Mouse (Mus musculus) right cerebral cortex, postnatal 25 days (tissue): ENCODE measurements around the gene Fam186b.
A peak's percentile ranks its signal among the peaks of the same experiment; 100 is the strongest.
"Not testable (repeated sequence)": the region's sequence is repeated elsewhere in the genome, so short reads cannot be mapped to it uniquely, and the experiment has no call there.

Experiments
- DNase-seq: peaks from one replicate; pipeline ENCODE4 v3.0.0; 2022

The Fam186b gene

DNA sequence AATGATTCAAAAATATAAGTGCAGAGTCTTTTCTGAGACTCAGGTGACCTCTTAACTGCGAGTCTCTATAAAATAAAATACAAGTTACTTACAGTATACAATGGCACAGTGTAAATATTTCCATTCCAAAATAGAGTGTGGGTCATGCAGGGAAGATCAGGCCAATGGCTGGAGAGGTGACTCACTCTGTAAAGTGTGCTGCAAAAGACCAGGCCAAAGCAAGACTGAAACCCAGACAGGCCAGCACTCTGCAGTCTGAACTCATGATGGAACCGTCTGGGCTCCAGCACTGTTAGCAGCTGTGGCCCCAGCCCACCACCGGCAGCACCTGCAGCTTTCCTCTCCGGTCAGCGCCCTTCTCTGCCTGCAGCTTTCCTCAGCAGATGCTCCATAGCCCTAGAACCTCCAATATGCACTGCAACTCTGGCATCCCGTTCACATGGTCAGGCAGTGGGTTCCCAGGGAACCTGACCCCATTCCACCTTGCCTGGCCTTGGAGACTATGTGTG, 40.4 kb downstream of the Fam186b start:
- no peak for DNase-seq

DNA sequence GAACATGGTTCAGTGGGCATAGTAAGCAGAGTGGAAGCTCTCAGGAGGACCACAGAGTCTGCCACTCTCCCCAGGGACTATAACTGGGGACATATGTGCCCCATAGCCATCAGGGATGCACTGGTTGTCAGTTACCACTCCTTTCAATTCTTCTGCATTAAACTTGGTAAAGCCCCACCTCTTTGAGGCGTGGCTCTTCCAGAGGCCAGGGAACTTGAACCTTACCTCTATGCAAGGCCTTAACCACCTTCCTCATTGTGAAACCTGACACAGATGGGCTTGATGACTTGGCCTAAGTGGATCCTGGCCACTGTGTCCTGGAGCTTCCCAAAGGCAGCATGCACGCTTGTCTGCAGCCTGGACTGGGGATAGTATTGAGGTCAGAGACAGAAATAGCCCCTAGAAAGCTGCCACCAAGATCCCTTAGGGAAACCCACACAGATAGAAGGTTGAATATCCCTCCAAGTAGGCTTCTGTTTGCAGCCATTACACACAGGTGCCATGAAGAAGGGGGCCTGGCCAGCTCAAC, 41.1 kb downstream of the Fam186b start:
- no peak for DNase-seq

GRCm38 (mm10) chr15:99253772-99254171, 41.9 kb downstream of the Fam186b start:
- DNase-seq = no peak

DNA sequence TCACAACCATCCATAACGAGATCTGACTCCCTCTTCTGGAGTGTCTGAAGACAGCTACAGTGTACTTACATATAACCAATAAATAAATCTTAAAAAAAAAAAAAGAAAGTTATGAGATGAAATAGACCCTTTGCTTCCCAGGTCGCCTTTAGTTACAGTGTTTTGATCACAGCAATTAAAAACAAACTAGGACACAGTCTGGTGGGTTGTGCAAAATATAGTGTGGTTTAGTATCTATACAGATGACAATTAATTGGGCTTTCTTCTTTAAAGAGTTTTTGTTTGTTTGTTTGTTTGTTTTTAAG, 42.6 kb downstream of the Fam186b start:
- DNase-seq = not testable (repeated sequence)

GRCm38 (mm10) chr15:99252381-99253174, 43.1 kb downstream of the Fam186b start:
- DNase-seq = no peak

DNA sequence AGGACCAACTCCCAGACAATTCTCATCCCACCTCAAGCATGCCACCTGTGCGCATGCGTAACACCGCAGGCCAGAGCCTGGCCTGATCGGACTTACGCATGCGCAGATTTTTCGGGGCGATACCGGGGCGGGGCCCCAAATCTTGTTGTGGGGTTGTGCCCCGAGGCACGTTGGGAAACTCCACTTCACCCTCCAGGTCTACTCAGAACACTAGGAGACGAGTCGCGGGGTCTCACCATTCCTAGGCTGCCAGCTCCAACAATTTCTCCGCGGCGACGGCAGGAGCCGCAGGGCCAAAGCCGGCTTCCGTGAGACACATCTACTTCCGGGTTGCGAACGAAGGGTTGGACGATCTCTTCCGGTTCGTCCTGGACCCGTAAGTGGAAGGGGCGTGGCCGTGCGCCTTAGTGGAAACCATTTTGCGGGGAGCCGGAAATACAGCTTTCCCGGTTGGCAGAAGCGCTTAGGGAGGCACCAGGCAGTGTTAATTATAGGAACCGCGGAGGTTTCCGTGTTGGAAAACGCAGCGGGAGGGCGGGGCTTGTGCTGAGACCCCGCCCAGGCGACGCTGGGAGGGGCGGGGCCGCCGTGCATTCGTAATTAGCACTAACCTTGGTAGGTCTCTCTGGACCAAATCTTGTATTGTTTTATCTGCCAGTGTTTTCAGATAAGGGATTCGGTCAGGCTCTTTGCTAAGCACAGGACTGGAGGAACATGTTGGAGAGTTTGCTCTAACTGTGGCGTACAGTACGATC, 43.9 kb downstream of the Fam186b start, which contains the start of gene Mcrs1:
TSS of gene Mcrs1 (minus strand) at position 336 of the 755 bp plus-strand sequence.
- DNase-seq = peak; percentile 96

DNA sequence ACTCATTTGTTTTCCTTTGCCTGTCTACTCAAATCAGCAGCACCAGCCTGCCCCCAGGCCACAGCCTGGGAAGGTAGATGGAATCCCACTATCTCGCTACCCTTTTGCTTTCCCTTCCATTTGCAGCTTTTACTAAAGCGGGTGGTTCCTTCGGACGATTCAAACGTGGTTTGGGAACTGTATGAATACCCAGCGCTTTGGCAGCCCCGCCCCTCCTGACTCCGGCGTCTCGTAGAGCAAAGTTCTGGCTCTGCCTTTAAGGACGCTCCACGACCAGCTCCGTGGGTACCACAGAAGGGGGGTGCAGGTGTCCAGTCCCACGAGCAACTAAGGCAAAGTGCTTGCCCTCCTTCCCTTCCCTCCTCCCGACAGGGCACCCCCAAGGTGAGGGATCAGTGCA, 44.6 kb downstream of the Fam186b start:
- DNase-seq = not testable (repeated sequence)

DNA sequence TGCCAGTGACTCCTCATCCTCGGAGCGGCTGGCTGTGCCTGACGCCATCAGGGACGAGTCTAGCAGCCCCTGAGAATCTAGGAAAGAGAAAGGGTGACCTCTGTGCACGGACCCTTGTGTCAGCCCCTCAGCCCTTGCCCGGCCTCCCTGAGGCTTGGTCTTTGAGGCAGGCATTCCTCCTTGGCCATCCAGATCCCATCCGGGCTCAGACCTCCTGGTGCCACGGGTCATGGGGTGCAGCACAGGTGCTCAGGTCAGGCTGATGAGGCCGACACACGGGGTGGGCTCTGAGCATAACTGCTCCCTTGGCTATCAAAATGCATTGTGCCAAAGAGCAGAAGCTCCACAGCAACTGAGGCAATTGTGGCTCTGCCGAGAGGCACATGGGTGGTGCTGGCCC, 45.8 kb downstream of the Fam186b start:
- no peak for DNase-seq

DNA sequence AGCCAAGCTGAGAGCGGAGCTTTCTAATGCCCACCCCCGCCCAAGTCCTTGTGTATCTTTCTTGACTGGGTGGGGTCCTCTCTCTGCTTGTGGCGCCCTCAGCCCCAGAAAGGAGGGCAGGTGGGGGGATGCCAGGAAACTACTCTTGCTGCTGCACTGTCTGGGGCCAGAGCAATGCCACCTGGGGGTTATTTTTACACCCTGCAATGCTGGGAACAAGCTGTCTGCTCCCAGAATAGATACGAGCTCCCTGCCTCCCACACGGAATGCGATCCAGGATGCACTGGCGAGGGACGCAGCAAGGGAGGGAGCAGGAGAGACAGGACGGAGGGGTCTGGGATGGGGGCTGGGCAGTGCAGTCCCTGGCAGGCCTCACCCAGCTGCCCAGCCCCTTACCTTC, 46.7 kb downstream of the Fam186b start:
- peak; percentile 82 for DNase-seq

GRCm38 (mm10) chr15:99246736-99247135, 49.0 kb downstream of the Fam186b start:
- DNase-seq = not testable (repeated sequence)

GRCm38 (mm10) chr15:99242045-99242444, 53.6 kb downstream of the Fam186b start:
- no peak for DNase-seq

DNA sequence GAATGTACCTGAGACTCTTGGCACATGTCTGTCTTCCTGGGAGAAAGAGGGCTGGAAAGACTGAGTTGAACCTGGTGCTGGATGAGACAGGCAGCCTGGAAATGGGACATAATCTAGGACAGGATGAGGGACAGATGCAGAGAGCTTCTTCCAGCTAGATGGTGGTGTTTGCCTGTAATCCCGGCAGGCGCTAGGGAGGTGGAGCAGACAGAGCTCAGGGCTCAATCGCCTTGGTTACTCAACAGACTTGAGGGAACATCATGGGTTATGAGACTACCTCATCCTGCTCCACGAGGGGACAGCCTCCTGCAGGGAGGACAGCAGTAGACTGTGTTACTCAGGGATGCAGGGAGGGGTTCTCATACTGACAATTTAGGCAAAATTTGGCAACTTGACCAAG, 54.4 kb downstream of the Fam186b start:
- DNase-seq = no peak

- no peak for DNase-seq
These were observed 55.6 kb downstream of the Fam186b start for GRCm38 (mm10) chr15:99240129-99240528.

- DNase-seq = no peak
These were observed 57.7 kb downstream of the Fam186b start for GRCm38 (mm10) chr15:99238006-99238405.

DNA sequence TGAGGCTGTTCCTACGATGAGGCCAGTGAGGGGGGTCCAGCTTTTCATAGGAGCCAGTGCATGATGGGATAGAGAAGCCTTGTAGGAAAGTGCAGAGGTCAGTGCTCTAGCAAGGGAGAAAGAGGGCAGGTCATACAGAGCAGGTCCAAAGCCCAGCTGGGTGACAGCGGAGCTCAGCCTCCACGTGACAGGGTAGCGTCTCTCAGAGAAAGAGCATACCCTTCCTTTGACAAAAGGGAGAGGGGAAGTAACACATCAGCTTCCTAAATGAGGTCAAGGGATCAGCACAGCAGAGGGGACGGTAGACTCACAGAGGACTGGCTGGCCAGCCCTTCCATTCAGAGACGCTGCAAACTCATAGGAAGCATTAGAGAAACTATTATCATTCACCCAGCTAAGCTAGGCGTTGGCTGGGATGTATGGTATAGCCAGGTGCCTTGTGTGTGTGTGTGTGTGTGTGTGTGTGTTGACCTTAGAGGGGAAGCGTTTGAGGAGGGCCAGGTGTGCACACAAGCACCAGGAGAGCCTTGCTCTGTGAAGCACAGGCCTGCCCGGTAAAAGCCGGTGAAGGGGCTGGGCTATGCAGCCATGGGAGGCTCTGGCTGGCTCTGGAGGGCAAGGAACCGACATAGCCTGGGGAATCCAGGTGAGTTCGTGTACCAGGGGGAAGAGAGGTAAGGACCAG, 61.2 kb downstream of the Fam186b start:
- DNase-seq = no peak

DNA sequence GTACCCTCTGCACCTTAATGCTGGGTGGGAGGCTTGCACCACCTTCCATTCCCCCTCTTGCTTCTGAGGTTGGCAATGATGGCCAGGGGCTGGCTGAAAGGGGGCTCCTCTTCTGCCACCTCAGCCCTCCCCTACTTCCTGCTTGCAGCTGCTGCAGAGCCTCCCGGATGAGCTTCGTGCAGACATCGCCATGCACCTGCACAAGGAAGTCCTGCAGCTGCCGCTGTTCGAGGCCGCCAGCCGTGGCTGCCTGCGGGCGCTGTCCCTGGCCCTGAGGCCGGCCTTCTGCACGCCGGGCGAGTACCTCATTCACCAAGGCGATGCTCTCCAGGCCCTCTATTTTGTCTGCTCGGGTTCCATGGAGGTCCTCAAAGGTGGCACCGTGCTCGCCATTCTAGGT, 62.0 kb downstream of the Fam186b start:
- DNase-seq = no peak

DNA sequence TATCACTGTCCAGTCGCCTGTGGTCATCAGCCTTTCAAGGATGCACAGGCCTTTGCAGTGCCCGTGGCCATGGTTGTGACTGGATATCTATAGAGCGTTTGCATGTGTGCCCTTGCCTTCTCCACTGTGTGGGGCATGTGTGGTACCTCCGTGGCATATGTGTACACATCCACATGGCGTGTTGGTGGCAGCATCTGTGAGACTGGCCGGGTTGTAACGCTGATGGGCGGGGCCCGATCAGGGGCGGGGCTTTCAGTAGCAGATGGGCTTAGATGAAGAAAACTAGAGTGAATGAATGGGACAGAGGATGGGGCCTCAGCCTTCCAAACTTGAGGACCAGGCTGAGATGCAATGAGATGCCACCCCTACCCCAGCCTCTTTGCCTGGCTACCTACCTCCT, 63.7 kb downstream of the Fam186b start:
- DNase-seq = no peak

DNA sequence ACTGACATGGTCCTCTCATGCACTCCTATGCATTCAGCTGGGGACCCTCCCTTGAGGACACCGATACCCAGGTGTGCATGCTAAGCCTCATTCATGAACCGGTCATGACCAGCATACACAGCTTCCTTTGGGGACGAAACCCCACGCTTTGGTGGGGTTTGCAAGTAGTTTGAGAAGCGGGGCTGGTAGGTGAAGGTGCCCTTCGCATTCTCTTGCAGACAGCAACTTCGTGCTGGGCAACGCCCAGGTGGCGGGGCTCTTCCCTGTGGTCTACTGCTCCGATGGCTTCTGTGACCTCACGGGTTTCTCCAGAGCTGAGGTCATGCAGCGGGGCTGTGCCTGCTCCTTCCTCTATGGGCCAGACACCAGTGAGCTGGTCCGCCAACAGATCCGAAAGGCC, 69.6 kb downstream of the Fam186b start:
- no peak for DNase-seq

DNA sequence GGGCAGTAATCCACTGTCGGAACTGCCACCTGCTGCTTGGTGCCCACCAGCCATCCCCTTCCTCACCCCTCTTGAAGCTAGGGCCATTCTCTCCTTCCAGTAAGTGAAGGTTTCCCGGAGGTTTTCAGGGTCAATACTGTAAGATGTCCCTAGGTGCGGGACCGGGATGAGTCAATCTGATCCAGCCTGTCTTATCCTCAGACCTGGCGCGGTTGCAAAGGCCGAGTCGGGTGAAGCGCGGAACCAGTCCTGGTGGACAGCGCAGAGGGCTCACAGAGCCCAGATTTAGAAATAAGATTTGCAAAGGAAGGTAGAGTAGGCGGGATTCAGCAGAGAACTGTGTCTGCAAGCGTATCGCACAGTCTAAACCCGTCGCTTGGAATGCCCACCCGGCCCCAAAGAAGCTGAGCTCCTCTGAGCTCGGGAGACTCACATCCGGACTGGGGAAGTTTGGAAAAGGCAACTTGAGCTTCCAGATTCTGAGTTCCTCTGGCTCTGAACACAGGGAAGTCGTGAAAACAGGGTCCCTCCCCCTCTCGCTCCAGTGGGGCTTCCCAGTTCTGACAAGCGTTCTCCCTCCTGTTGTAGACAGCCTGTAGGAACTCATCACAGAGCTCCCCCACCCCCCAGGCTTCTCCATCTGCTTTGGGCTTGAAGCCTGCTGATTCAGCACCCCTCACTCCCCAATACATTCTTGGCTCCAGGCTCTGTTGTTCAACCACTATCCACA, 70.4 kb downstream of the Fam186b start:
- peak; percentile 70 for DNase-seq

DNA sequence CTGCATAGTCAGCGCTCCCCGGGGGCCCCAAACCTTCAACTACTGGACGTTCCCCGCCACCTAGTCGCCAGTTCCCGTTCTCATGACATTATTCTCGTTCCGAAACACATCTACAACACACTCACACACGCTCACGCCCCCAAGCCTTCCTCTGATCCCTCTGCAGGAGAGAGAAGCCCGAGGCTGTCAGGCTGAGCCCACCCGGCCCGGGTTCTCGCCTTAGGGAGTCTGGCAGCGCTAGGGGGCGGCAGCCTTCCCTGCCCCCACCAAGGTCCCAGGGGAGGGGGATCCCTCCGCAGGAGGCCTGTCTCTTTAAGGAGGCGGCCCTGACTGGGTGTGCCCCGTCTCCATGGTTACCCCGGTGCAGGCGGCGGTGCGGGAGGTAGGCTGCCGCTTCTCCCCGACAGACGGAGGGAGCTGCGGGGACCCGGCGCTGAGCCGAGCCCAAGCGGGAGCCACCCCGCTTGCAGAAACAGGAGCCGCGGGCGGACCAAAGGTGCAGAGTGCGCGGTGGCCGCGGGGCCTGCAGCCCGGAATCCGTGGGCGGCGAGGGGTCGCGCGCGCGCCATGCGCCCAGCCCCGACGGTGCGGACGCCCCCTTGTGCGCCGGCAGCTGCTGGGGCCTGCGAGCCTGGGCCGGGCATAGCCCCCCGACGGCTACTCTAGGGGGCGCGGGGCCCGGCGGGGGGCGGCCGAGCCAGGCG, 71.3 kb downstream of the Fam186b start, which contains the start of gene Kcnh3:
TSS of gene Kcnh3 (plus strand) at position 654 of the 704 bp plus-strand sequence.
- DNase-seq = peak; percentile 83

GRCm38 (mm10) chr15:99223585-99224207, 72.0 kb downstream of the Fam186b start:
- DNase-seq = peak; percentile 77
